23 mouse cellular contexts compared by ENCODE assay signal in the genomic region with DNA sequence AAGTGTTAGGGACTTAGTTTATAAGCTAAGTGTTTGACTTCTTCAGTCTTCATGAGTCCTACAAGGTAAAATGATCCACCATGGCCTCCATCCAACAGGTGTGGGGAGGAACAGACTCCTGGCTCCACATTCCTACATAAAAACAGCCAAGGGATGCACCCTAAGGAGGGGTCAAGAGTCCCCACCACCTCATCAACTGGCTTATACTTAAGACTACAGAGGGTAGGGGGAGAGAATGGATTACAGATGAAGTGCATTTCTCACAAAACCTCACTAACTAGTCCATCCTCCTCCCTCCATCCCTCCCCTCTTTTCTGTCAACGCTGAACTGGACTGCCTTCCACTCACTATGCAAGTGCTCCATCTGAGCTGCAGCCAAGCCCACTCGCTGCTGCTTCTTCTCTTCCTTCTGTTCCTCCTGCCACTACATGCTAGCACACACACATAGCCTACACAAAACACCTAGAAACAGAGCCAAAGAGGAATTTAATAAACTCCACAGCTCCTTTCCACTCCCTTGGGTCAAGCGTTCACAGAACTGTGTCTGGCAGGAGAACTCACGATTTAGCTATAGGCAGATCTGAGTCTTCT.
A peak's percentile ranks its signal among the peaks of the same experiment; 100 is the strongest.
DNase-seq lines count a peak whose midpoint lies in the region; ATAC-seq and TF ChIP-seq lines count a peak whose summit lies in the region.
"Had no signal": no experiment of that assay in that cellular context is flagged by ENCODE, and none has a peak within 500 bp of the region (broad histone marks: within the 10 kb centered on the region; RNA-seq: fewer than 3 reads in every experiment).

No protein-coding gene starts in this region.

- no peak overlapping the region for H3K4me2 ChIP-seq in midbrain, embryonic 11.5 days
- H3K4me2 ChIP-seq: embryonic facial prominence, embryonic 13.5 days; embryonic facial prominence, embryonic 15.5 days; forebrain, embryonic 12.5 days had no signal

- DNase-seq in frontal cortex, postnatal 14 days (ENCODE audit: low spot score in 2 of 2): no peak
- DNase-seq in layer of hippocampus, adult 2 months (ENCODE audit: low spot score in 2 of 2): no peak
- DNase-seq in layer of hippocampus, adult 11-12 months (ENCODE audit: low spot score): no peak
- DNase-seq in midbrain, embryonic 10.5 days (ENCODE audit: low spot score): no peak
- no peak for DNase-seq in midbrain, embryonic 11.5 days (ENCODE audit: low spot score, missing footprints)
- DNase-seq in retina, postnatal 1 day: no peak
- DNase-seq: adrenal gland, adult 8-10 months; adrenal gland, postnatal 14 days; adrenal gland, postnatal 36 days; B cell, adult 2 months; embryo, embryonic 11 days had no signal

- H3K9me3 ChIP-seq in midbrain, embryonic 10.5 days (replicated peaks): no peaks in the 10 kb centered on the region
- no peaks in the 10 kb centered on the region for H3K9me3 ChIP-seq in midbrain, embryonic 11.5 days (ENCODE audit: control insufficient read depth, low read length)
- H3K9me3 ChIP-seq: embryonic facial prominence, embryonic 13.5 days; embryonic facial prominence, embryonic 15.5 days; forebrain, embryonic 10.5 days; forebrain, embryonic 12.5 days; G1E had no signal

- H3K36me3 ChIP-seq in midbrain, embryonic 10.5 days: no peaks in the 10 kb centered on the region
- no peaks in the 10 kb centered on the region for H3K36me3 ChIP-seq in midbrain, embryonic 11.5 days (ENCODE audit: control insufficient read depth, insufficient read depth, low read length)
- H3K36me3 ChIP-seq: embryonic facial prominence, embryonic 13.5 days; embryonic facial prominence, embryonic 15.5 days; forebrain, embryonic 10.5 days; forebrain, embryonic 12.5 days had no signal

- no peak overlapping the region for H3K9ac ChIP-seq in midbrain, embryonic 11.5 days (ENCODE audit: low read length)
- H3K9ac ChIP-seq: embryonic facial prominence, embryonic 13.5 days; embryonic facial prominence, embryonic 15.5 days; forebrain, embryonic 12.5 days had no signal

- H3K4me3 ChIP-seq in layer of hippocampus, adult 2 months: no peak overlapping the region
- H3K4me3 ChIP-seq in midbrain, embryonic 10.5 days: no peak overlapping the region
- no peak overlapping the region for H3K4me3 ChIP-seq in midbrain, embryonic 11.5 days (ENCODE audit: low read depth, low read length)
- H3K4me3 ChIP-seq: embryonic facial prominence, embryonic 13.5 days; embryonic facial prominence, embryonic 15.5 days; erythroblast, embryonic 14.5 days; forebrain, embryonic 10.5 days; forebrain, embryonic 12.5 days had no signal

- H3K27me3 ChIP-seq in midbrain, embryonic 10.5 days (ENCODE audit: low read depth, poor library complexity, severe bottlenecking): no peaks in the 10 kb centered on the region
- H3K27me3 ChIP-seq in midbrain, embryonic 11.5 days (ENCODE audit: control insufficient read depth, insufficient read depth, low read length): no peaks in the 10 kb centered on the region
- H3K27me3 ChIP-seq: CH12.LX; embryonic facial prominence, embryonic 13.5 days; embryonic facial prominence, embryonic 15.5 days; Patski had no signal

- no peak for TF ChIP-seq CTCF in layer of hippocampus, adult 2 months (conservative IDR thresholded peaks at IDR 0.05)

- peak overlapping the region; percentile 28 for H3K27ac ChIP-seq in layer of hippocampus, adult 2 months
- peak overlapping the region; percentile 3; the same call in 1 of the 2 replicates for H3K27ac ChIP-seq in midbrain, embryonic 10.5 days (replicated peaks)
- H3K27ac ChIP-seq in midbrain, embryonic 11.5 days (ENCODE audit: low read depth, low read length): no peak overlapping the region
- H3K27ac ChIP-seq: embryonic facial prominence, embryonic 13.5 days; embryonic facial prominence, embryonic 15.5 days; forebrain, embryonic 10.5 days; forebrain, embryonic 12.5 days had no signal

- WGBS in midbrain, embryonic 10.5 days: 92% methylated on average over 4 of the region's 4 CpGs
- 83% methylated on average over 4 of the region's 4 CpGs for WGBS in midbrain, embryonic 11.5 days

- peak; percentile 78 for ATAC-seq in frontal cortex, adult (ENCODE audit: low TSS enrichment)
- no peak for ATAC-seq in midbrain, embryonic 11.5 days (ENCODE audit: low FRiP score)
- ATAC-seq: activated CD4-positive, CD25-positive, alpha-beta regulatory T cell, adult 4 months; CD4-positive, CD25-positive, alpha-beta regulatory T cell, adult 4 months; forebrain, embryonic 14.5 days; Patski had no signal

- H3K4me1 ChIP-seq in midbrain, embryonic 10.5 days: peaks cover 59% of the 10 kb centered on the region
- H3K4me1 ChIP-seq in midbrain, embryonic 11.5 days (ENCODE audit: control insufficient read depth, insufficient read depth, low read length): peaks cover 34% of the 10 kb centered on the region
